Mouse (Mus musculus) gastrocnemius, postnatal 25 days (tissue): ENCODE results near the gene Enpp5. TPM values are rescaled to one million over a fixed set of nuclear protein-coding genes. Genes with fewer than 3 reads are reported as not detected.

Experiments used
- DNase-seq: peaks from one replicate; pipeline ENCODE4 v3.0.0; 2022
- long read RNA-seq, 2 experiments: library from polyadenylated mRNA; stranded (forward); transcript quantifications; one replicate each; pipeline ENCODE4 v2.0.0; 2021
- total RNA-seq, 2 experiments: library from RNA; stranded (reverse); gene quantifications; 1 replicate in 1 of 2; 2 replicates in 1 of 2; pipeline ENCODE4 v1.2.3; 2021

The Enpp5 gene
- 1 to 10 TPM; 4.1 to 6.0 TPM for total RNA-seq
- long read RNA-seq, experiment 1, partial matches to known transcripts: 1 of 1 reads
- long read RNA-seq, experiment 1, other reads (novel, unspliced or antisense): 0 of 1 reads
- long read RNA-seq, experiment 2, partial matches to known transcripts: 4 of 5 reads
- long read RNA-seq, experiment 2, other reads (novel, unspliced or antisense): 1 of 5 reads

- DNase-seq: peak; percentile 78
Observed at GRCm38 (mm10) chr17:44078631-44079350, at the start of gene Enpp5. Gene Enpp5 (plus strand): TSS chr17:44078813.

- DNase-seq: no peak
Observed at GRCm38 (mm10) chr17:44029616-44030015, 49.0 kb upstream of the Enpp5 start.

DNA sequence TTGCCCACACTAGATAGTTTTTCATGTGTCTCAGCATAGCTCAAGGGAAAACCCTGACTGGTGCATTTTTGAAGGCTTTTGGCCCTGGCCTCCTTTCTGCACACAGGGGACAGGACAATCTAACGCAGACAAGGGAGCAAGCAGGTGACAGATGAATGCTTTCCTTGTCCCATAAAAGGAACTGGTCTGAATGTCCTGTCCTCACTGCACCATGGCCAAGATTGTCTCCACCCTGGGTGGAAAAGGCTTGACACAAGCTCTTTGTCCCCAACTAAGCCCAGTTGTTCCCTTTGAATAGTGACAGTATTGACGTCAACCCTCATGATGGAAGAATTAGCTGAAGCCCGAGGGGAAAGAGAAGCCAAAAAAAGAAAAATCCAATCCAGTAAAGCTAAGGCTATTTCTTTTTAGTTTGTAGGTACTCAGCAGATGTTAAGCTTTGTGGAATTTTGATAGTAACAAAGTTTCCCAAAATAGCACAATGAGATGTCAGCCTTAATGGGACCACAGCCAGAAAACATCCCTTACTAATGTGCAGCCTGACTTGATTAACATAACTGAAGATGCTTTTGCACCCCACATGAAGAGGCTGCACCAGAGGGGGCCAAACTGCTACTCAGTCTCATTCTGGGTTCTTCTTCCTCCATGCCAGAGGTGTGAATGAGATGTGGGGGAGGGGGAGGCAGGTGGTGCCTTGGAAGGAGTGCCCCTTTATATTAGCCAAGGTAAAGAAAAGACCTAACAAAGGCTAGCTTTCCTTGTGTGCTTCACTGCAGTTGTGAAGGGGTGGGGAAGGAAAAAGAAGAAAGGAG, 47.6 kb upstream of the Enpp5 start:
- peak; percentile 57 for DNase-seq

- DNase-seq: no peak
Observed at GRCm38 (mm10) chr17:44035005-44035404, 43.6 kb upstream of the Enpp5 start.

DNA sequence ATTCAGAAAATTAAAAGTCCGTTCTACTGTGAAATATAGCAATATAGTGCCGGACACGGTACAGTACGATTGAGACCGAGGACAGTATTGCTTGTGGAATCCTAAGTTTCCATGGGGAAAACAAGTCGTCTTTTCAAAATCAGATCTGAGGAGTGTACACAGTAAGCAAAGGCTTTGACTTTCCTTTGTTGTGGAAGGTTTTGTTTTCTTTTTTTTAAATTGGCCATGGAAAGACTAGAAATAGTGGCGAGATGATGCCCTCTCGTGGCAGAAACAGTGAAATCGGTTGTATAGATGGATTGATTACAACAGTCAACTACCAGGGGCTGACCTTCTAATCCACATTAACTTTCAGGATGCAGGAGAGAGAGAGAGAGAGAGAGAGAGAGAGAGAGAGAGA, 40.0 kb upstream of the Enpp5 start:
- DNase-seq: no peak

DNA sequence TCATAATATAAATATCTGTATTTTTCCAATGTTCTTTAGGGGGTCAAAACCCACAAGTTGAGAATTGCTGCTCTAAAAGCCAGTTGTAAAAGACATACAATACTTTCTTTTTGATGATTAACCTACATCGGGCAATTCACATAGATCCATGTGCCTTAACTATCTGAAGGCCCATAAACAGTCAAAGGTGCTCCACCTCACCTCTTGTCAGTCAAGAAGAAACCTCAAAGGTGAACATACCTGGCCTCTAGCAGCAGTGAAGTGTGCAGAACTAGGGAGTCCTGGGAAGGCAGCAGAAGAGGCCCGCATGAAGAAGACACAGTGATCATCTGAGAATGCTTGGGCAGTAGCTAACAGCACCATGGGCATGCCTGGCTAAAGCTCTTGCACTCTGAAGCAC, 38.2 kb upstream of the Enpp5 start:
- DNase-seq: no peak

DNA sequence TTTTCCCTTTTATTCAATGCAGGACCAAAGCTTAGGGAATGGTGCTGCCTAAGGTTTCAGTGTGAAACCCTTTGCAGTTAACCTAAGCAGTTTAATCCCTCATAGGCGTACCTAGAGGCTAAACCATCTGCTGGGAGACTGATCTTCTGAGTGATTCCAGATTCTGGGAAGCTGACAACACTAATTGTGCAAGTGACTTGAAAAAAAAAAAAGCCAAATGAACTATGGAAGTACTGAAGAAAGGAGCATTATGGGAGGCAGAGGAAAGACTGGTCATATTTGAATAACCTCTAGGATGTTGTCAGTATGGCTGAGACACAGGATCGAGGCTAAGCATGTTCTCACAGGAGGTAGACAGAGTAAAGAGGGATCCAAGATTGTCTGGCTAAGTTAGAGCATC, 36.3 kb upstream of the Enpp5 start:
- no peak for DNase-seq

GRCm38 (mm10) chr17:44042861-44043260, 35.8 kb upstream of the Enpp5 start:
- no peak for DNase-seq

DNA sequence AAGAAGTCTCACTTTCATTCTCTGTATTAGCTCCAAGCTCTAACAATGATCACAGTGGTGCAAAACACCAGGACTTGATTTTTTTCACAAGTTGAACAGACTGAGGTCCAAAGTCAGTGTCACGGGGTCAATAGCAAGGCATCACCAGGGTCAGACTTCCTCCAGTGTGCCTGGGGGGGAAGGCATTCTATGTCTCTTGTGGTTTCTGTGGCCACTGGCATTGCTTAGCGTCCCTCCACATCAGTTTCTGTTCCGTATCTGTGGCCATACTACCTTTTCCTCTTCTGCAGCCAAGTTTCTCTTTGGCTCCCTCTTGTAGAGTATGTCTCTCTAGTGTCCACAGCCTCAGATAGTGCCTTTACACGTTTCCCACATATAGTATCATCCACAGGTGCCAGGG, 25.2 kb upstream of the Enpp5 start:
- DNase-seq: no peak

DNA sequence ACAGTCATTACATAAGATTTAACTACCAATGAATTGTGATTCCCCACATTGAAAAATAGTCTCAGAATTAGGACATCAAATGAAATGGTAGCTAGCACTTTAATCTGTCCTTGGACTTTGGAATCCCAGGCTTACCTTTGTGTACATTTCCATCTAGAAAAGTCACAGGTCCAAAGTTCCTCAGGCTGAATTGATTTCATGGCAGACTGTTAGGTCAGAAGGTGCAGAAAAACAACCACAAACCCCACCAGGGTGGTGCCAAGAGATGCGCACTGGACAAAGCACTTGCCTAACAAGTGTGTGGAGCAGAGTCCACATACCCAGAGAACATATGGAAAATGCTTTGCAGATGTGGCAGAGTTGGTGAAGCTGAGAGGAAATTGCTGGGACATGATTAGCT, 21.5 kb upstream of the Enpp5 start:
- DNase-seq: no peak

DNA sequence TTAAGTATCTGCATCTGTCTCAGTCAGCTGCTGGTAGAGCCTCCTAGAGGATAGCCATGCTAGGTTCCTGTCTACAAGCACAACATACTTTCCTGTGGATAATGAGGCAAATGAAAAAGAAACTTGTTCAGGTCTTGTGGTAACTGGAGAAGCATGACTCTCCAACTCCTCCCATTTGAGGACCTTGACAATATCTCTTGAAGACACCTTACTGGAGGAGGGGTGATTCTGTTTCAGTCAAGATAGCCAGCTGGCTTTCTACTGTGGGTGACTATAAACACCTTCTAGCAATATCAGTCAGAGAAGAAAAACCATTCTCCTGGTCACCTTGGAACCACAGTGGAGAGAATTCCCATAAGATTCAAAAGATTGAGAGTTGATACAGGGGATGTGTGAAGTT, 20.5 kb upstream of the Enpp5 start:
- no peak for DNase-seq

DNA sequence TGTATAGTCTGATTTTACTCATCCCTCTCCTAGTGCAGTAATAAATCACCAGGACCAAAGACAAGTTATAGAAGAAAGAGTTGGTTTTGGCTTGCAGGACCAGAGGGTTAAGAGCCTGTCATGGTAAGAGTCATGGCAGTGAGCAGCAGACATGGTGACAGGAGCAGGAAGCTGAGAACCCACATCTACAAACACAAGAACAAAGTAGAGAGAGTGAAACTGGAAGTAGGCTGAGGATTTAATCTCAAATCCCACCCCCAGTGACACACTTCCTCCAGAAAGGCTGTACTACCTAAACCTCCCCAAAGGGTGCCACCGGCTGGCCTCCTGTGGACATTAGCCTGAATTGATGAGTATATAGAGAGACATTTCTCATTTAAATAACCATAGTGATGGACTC, 17.8 kb upstream of the Enpp5 start:
- no peak for DNase-seq

DNA sequence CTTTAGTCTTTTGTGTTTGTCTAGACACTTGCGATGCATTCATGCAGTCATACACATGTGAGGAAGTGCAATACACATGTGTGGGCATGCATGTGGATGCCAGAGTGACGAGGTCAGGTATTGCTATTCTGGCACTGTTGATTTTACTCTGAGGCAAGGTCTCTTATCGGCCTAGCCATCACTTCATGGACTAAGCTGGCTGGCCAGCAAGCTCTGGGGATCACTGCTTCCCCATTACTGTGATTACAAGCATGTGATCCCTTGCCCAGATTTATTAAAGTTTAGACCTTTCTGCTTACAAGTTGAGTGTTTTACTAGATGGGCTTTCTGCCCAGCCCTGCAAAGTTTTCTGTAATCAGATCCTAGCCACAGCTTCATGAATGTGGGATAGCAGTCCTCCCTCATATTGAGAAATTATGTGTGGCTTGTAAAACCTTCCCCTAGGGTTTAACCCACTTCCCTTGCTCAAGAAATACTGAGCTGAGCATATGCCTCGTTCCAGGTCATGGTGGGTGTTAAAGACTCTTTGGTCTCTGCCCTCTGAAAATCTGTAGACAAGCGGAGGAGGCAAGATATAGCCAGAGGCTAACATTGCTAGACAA, 17.2 kb upstream of the Enpp5 start:
- no peak for DNase-seq

- DNase-seq: no peak
Observed at GRCm38 (mm10) chr17:44068876-44069275, 9.7 kb upstream of the Enpp5 start.

DNA sequence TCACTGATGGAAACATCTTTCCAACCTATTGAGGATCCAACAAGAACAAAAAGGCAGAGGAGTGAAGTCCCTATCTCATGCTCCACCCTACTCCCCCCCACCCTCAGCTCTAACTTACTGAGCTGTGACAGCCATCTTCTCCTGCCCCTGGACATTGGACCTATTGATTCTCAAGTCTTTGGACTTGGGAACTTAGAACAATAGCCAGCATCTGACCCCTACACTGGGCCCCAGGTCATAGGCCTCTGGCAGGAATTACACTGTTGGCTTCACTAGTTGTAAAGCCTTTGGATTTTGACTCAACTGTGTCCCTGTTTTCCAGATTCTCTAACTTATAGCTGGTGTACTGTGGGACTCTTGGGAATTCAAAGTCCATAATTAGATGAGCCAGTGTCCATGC, 6.9 kb upstream of the Enpp5 start:
- DNase-seq: no peak

GRCm38 (mm10) chr17:44075601-44076000, 3.0 kb upstream of the Enpp5 start:
- DNase-seq: no peak

DNA sequence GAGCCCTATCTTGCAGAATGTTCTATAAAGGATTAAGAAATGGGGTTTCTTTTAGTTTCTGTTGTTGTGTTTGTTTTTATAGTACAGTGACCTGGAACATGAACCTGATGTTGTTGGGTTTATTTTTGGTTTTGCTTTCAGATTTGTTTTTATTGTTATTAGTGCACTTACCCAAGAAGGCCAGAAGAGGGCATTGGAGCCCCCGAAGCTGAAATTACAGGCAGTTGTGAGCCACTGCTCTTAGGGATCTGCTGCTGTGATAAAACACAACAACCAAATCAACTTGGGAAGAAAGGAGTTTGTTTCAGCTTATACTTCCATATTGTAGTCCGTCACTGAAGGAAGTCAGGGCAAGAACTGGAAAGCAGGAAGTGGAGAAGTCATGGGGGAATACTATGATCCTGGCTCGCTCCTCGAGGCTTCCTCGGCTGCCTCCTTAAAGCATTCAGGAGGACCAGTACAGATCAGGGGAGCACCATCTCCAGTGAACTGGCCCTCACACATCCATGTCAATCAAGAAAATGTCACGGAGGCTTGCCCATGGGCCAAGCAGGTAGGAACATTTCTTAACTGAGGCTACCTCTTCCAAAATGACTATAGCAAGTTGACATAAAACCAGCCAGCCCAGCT, 2.4 kb upstream of the Enpp5 start:
- no peak for DNase-seq

DNA sequence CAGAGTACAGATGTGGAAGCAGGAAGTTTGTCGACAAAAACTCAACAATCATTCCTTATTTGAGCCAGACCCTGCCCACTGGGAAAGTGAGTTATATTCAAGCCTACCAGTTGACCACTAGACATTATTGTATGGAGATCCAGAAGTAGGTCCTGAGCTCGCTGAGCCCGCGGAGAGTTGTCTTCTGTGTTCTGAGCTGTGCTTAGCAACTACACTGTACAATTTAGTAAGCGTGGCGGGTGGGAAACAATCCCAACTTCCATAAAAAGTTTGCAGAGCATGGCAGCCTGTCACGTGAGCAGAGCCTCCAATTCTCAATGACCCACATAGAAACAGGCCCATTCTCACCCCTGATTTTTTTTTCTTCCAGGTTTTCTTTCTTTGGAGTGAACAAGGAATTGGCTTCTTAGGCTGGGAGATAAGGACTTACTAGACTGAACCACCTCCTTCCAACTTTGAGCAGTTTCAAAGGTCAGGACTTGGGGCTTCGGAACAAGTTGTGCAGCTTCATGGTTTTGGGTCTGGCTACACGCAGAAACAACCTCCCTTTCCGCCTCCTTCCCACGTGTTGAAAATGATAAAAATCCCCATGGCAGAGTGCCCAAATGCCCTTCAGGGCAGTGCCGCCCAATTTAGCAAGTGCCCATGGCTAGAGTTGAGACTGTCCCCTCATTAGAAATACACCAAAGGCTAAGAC, 1.3 kb upstream of the Enpp5 start:
- DNase-seq: no peak

GRCm38 (mm10) chr17:44077843-44078160, 811 bp upstream of the Enpp5 start:
- no peak for DNase-seq

DNA sequence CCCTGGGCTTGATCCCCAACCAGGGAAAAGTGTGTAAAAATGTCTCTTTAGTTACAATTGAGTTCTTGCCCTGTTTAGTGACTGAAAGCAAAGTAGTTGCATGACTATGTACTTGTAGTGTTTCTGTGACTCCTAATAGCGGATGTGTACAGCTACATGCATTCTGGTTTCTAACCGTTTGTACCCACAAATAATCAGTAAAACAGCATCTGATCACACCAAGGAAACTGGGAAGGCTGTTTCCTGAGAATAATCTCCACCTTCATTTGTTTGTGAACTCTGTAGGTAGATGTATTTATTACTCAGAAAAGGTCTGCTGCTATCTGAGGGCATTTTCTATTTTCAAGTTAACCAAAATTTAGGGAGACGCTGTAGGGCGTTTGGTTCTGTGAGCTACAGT, 4.5 kb downstream of the Enpp5 start:
- no peak for DNase-seq

- no peak for DNase-seq
Observed at GRCm38 (mm10) chr17:44088226-44088625, 9.6 kb downstream of the Enpp5 start.

DNA sequence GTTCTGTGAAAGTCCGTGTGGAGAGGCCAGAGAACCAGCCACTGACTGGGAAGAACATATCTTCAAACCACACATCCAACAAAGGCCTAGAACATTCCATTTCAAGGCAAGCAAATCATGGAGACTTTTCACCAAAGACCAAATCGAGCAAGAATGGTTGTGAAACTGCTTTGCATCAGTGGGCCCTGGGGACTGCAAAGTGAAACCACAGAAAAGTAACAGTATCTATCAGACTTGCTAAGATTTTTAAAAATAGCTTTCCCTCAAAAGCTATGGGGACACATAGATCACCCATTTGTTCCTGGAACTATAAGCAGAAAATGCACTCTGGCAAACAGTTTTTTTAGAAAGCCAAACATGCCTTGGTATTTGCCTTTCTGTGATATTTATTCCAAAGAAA, 12.3 kb downstream of the Enpp5 start:
- no peak for DNase-seq
